Mouse (Mus musculus) ovary, postnatal 10 days (tissue): Measurements from ENCODE around the gene 4930524B15Rik.
"Not testable (repeated sequence)": the region's sequence is repeated elsewhere in the genome, so short reads cannot be mapped to it uniquely, and the experiment has no call there.

Experiments used
- DNase-seq: peaks from one replicate; pipeline ENCODE4 v3.0.0; 2022; ENCODE audit warnings: low spot score

4930524B15Rik gene

DNA sequence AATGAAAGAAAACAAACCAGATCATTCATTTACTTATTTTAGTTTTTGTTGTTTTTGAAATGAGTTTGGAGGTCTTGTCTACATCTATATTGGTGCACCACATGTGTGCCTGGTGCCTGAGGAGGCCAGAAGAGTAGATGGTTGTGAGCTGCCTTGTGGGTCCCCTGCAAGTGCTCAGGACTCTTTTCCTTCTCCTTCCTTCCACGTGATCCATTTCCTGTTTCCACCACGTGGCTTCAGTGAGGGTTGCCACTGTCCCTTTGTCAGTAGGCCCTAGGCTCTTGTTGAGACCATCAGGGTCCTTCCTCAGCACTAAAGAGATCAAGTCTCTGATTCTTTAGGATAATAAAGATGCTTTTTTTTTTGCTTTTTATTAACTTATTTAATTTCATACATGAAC, 19.4 kb downstream of the 4930524B15Rik start:
- no peak for DNase-seq

DNA sequence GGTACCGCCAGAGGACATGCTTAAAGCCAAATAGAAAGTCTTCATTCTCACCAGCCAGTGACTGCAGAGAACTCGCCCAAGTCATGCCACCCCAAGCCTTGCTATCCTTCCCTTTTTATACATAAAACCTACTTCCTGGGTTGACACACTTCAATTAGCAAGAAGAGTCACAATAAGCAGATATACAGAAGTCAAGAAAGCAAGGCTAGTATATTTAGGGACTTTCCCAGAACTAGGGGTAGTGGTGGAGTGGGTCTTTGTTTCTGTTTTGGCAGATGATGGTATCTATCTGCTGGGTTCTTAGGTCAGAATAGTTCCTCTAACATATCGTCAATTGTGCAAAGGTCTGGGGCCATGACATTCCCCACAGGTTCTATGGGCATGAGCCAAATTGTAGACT, 27.1 kb downstream of the 4930524B15Rik start:
- no peak for DNase-seq

DNA sequence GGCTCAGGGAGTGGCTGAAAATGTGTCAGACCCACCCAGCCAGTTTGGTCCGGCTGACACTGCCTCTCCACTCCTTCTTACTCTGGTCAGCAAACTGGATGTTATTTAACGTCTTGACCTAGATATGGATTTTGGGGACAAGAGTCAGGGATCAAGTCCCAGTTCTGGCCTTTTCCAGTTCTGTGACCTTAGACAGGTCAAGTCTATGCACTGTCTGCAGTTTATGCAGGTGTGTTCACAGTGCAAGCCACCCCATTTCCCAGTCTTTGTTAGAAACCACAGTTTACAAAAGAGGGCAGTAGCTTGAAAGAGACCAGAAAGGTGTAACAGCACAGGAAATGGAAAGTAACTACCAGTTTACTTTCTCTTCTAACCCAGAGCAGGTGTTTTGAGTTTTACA, 34.3 kb downstream of the 4930524B15Rik start:
- no peak for DNase-seq

DNA sequence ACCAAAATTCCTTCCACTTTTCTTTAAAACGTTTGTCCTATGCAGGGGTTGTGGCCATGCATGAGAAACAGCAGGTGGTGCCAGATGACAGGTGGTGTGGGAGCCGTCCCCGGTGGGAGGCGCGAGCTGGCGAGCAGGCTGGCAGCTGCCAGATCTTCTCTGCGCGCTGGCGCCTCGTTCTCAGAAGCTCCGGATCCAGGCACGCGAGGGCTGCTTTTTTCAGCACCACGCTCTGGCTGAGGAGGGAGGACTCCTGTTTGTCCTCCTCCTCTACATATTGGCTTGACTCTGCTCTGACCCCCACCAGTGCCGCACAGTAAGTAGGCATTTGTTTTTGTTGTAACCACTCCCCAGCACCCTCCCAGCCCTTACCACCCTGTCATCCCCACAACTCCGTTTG, 34.9 kb downstream of the 4930524B15Rik start, which contains the start of gene Nsg2:
TSS of gene Nsg2 (plus strand) at position 183 of the 400 bp plus-strand sequence.
- peak; percentile 24 for DNase-seq

DNA sequence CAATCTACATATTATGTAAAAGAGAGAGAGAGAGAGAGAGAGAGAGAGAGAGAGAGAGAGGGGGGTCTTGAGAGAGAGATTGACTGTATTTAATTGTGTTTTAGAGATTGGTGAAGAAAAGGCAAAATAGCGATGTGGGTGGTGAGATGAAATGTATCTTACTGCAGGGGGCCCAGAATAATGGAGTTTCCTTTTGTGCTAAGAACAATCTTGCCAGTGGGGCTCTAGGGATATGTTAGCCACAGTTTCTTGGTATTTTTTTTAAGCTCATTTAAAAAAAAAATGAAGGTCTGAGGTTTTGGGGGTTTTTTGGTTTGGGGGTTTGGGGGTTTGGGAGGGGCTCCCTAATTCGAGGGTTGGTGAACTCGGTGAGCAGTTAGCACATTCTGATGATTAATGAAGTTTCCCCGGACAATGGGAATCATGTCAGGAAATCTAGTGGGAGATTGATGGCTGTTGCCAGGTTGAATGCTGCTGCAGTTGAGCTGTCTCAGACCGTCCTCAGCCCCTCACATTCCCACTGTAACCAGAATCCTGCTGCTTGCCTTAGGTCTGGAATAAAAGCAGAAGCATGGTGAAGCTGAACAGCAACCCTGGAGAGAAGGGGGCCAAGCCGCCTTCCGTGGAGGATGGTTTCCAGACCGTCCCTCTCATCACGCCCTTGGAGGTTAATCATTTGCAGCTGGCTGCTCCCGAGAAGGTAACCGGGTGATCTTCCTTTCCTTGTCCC, 36.0 kb downstream of the 4930524B15Rik start:
- no peak for DNase-seq

DNA sequence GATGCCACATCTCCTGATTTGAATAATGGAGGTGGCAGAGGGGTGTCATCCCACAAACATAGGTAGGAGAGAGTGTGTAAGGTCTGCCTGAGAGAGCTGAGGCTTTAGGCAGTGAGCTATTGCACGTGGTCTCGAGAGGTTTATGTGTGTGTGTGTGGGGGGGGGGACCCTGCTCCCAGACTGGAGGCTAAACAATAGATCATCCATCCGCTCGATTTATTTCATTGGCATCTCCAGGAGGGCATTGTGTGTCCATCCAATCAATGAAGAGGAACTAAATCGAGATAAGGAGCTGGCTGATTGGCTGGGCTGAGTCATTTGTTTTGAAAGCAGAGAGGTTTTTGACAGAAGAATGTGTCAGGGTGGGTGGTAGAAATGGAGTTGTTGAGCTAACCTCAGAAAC, 37.3 kb downstream of the 4930524B15Rik start:
- DNase-seq = no peak

DNA sequence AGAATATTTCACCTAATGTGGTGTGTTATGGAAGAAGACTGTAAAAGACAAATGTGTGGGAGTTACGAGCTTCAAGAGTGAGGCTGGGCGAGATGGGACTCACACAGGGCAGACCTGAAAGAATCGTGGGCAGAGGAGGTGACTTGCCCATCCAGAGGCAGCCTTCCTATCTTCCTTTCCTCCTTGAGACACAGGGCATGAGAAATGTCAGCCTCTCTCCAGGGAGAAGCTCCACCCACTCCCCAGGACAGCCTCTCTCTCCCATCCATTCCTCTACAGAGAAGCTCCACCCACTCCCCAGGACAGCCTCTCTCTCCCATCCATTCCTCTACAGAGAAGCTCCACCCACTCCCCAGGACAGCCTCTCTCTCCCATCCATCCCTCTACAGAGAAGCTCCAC, 42.7 kb downstream of the 4930524B15Rik start:
- not testable (repeated sequence) for DNase-seq

DNA sequence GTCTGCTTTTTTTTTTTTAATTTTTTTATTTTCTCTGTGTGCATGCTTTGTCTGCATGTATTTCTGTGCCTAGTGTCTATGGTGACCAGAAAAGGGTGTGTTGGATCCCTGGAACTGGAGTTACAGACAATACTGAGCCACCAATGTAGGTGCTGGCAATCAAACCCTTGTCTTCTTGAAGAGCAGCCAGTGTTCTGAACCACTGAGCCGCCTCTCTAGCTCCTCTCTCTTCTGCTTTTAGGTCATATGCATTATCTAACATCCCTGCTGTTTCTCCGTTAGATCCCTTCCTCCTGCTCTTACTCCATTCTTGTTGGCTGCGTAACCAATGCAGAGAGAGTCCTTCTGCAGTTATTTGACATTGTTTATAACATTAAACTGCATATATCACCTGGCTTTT, 43.5 kb downstream of the 4930524B15Rik start:
- no peak for DNase-seq

DNA sequence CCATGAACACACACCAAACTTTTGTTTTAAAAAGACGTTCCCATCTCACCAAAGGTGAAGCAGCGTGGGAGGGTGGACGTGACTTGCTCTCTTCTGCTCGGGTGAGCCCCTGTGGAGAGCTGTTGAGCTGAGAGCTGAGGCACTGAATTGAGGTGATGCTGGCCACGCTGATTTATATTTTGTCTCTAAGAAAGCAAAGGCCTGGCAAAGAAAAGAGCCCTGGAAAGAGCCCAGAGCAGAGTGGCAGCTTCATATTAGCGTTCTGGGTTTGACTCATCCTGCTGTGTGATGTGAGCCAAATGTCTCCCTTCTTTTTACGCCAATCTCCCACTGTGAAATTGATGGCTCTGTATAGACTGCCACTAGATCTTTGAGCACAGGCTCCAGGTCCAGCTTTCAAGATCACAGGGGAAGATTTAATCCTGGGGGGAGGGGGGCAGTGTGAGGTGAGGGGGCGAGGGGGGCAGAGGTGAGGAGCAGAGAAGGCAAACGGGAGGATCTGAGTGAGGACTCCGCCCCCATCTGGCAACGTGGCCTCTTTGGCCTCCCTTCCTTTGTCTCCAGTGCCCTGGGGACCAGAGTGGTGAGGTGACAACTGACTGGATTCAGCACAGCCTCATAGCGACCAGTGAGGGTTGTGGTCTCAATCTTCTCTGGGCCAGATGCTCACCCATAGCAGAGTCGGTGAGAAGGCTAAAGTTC, 44.7 kb downstream of the 4930524B15Rik start:
- no peak for DNase-seq

DNA sequence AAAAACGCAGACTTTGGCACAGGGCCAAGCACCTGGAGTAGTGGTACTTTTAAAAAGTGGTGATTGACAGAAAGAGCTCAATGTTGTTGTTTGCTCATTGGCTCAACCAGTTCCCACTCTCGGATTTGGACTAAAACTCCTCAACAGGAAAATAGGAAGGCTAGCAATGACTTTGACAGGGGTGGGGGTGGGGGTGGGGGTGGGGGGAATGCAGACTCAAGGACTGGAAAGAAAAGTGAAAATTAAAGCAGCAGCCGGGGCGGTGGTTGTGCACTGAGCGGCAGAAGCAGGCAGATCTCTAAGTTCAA, 45.2 kb downstream of the 4930524B15Rik start:
- DNase-seq = no peak

DNA sequence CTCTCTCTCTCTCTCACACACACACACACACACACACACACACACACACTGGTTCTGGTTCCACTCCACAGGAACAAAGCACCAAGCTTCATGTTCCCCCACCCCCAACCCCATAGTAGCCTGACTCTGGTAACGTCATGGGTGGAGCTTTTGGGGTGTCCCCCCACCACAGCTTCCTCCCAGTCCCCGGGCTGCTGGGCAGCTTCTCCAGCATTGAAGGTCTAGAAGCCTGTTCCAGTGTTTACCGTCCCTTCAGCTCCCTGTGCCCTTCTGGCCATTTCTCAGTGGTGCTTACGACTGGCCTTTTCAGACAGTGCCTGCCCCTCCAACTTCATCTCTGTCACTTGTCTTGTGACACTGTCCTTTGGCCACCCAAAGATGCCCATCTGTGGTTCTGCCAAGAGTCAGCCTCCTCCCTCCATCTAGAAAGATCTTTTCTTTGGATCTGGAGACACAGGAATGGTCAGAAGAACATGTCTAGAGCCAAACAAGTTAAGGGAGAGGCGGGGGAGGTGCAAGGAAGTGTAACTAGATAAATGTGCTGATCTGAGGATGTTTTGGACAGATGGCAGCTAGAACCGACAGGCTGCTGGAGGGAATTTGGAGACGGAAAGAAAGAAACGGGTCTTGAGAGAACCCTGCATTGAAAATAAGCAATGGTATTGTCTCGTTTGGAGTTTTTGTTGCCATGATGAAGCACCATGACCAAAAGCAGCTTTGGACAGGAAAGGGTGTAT, 46.6 kb downstream of the 4930524B15Rik start:
- DNase-seq = no peak

DNA sequence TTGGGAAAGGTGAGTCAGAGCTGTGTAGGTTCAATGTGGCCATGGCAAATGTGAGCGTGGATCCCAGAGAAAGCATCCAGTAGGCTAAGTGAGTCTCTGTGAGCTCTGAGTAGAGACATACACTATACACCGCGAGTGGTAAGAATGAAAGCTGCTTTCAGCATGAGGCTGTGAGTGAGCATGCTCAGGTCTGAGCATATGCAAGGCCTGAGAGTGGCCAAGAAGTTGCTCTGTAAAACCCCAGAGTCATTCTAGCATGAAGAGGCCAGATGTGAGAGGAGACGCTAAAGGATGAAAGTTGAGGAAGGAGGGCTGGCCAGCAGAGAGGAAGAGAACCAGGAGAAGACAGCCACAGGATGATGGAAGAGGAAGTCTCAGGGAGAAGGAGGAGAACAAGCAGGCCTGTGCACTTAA, 47.6 kb downstream of the 4930524B15Rik start:
- no peak for DNase-seq

DNA sequence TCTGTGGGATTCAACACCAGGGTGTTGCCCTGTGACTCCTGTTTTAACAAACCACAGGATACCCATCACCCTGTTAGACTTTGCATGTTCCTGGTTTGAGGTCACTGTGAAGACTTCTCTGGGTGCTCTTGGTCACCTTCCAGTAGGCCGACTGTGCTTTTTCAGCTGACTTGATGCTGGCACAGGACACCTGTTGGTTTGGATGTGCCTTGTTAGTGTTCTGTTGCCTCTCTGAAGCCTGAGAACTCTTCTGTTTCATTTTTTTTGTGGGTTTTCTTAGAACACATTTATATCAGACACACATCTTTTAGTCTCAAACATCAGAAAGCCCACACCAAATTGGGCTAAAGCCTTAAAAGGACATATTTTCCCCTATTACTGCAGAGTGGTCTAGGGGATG, 48.2 kb downstream of the 4930524B15Rik start:
- no peak for DNase-seq

DNA sequence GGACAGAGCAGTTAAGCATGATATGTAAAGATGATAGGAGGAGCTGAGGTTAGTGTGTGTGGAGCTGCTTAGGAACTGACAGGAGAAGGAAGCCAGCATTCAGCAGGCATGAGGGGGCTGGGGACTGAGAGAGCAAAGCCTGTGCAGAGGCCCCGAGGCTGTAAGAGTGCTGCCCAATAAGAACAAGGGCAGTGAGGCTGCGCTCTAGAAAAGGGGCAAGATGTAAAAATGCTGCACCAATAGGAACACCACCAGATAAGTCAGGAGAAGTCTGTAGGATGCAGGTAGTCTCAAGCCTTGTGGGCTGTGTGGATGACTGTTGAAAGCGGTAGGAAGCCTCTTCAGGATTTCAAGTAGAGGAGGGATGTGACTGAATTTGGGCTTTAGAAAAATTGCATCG, 52.8 kb downstream of the 4930524B15Rik start:
- no peak for DNase-seq

DNA sequence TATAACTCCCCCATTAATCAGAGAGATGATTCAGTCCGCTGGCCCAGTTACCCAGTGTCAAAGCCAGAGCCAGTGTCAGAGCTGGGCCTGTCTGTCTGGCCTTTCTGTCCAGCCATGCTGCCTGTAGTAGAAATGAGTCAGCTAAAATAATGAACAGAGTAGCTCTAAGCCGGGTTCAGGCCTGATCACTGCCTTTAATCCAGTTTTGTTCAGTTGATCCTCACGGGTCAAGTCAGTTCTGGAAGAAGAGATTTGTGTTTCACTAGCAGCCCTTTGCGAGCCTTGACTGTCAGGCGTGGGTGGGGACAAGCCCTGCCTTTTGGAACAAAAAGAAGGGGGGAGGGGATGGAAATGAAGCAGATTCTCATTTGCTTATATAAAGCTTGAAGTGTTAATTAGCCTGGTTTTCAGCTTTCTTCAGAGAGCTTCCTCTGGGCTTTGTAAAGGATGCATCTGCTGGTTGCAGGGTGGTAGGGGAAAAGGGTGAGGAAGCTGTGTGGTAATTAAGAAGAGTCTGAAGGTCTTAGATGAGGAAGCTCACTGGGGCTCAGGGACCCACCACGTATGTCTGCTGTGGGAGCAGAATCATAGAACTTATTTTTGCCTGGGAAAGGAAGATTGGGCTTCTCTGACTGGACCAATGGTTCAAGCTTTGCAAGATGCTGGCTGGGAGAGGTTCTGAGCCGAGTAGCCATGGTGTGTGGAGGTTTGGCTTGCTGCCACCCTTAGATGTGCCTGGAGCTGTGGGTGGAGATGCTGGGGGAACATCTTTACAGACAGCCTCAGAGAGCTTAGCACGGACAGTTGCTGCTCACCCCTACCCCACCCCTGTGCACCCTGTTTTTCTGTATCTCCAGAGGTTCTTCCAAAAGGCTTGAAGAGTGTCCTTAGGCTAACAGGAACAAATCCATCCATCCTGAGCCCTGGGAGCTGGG, 54.9 kb downstream of the 4930524B15Rik start:
- DNase-seq = no peak

DNA sequence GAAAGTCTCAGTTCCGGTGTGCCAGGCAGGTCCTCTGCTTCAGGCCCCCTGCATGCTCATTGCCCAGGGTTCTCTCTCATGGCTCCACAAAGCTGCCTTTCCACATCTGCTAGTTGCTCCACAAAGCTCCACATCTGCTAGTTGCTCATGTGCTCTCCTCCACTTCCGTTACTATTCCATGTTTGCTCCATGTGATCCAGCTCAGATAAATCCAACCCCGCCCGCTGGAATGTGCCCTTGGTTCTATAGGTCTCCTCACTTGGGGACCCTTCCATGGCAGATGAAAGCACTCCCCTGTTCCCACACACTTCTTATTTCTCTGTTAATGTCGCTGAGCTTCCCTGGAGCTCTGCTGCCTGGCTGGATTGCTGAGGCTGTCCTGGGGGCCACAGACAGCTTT, 61.2 kb downstream of the 4930524B15Rik start:
- DNase-seq = no peak

DNA sequence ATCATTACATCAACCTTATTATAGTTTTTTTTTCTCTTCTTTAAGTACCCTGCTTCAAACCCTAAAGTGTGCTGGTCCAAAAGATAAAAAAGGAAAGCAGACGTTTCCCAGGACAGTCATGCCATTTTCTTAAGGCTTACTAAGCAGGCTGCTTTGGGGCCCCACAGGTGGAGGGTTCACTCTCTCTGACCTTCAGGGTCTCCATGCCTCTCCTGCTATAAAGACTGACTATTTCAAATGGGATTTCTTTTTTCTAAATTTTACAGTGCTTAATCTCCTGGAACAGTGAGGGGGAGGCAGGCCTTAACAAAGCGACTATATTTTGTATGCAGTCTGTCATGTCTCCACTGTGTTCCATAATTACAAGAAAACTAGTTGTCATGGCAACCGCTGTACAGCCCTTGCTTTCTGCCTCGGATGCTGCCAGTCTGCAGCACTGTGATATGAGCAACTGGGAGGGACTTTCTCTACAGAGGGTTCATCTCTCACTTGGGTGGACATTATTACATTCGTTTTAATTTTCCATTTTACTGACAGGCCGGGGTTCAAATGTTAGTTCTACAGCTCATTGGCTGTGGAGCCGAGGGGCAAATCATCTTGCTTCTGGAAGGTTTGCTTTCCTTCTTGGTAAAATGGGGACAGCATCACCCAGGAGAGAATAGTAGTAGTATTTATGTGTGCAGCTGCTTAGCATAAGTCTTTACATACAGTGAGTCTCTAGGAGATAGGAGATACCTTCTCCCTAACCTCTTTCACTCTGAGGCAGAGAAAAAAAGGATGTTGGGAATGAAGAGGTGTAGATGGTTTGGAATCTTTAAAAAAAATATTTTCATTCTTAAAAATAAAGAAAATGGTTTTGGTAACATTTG, 62.3 kb downstream of the 4930524B15Rik start:
- DNase-seq = no peak

DNA sequence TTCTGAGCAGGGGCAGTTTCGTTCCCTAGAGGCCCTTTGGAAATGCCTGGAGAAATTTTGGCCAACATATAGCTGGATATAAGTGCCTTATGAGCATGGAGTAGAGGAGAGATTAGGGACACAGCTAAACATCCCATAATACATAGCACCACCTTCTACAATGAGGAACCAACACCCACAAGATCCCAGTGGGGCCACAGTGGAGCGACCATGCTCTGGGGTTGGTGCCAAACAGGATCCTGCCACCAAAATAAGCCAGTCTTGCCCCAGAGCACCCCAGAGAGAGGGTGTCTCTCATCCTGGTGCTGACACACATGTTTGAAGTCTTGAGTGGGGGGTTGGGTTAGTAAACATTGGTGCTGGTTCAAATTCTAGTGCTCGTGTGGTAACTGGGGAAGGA, 63.2 kb downstream of the 4930524B15Rik start:
- DNase-seq = no peak
